Mouse (Mus musculus) kidney, embryonic 14.5 days (tissue): ENCODE results near the gene Farp2. TPM values are rescaled to one million over a fixed set of nuclear protein-coding genes. Genes with fewer than 3 reads are reported as not detected.
"Not testable (repeated sequence)": the region's sequence is repeated elsewhere in the genome, so short reads cannot be mapped to it uniquely, and the experiment has no call there.

Experiments used
- ATAC-seq: fragments of 200-750 bp; cut with Nextera tagmentation; 2 replicates; pipeline ENCODE4 v1.8.0; 2017; ENCODE audit warnings: moderate number of reproducible peaks, mild to moderate bottlenecking, moderate TSS enrichment, moderate library complexity; ENCODE audit not compliant: low FRiP score, low TSS enrichment
- H3K27ac ChIP-seq: fragments of 300-500 bp; sonication (generic); 2 replicates; pipeline ENCODE4 v1.5.1; 2014; ENCODE audit warnings: low read depth, mild to moderate bottlenecking, low read length, moderate library complexity, mixed read lengths
- H3K27me3 ChIP-seq: fragments of 300-500 bp; sonication (generic); 2 replicates; pipeline ENCODE4 v1.6.1; 2014; ENCODE audit warnings: mild to moderate bottlenecking, low read length; ENCODE audit not compliant: control insufficient read depth, insufficient read depth
- H3K36me3 ChIP-seq: fragments of 300-500 bp; sonication (generic); 2 replicates; pipeline ENCODE4 v1.6.1; 2014; ENCODE audit warnings: low read length, mixed read lengths; ENCODE audit not compliant: control insufficient read depth, insufficient read depth
- H3K4me1 ChIP-seq: fragments of 300-500 bp; sonication (generic); 2 replicates; pipeline ENCODE4 v1.6.1; 2014; ENCODE audit warnings: low read length, mixed read lengths; ENCODE audit not compliant: control insufficient read depth, insufficient read depth
- H3K4me2 ChIP-seq: fragments of 300-500 bp; sonication (generic); replicated peaks from 2 replicates; pipeline ENCODE4 v1.6.1; 2014; ENCODE audit warnings: low read depth, mild to moderate bottlenecking, low read length
- H3K4me3 ChIP-seq: fragments of 300-500 bp; sonication (generic); 2 replicates; pipeline ENCODE4 v1.5.1; 2014; ENCODE audit warnings: mild to moderate bottlenecking, low read length
- H3K9ac ChIP-seq: fragments of 300-500 bp; sonication (generic); 2 replicates; pipeline ENCODE4 v1.6.1; 2014; ENCODE audit warnings: low read depth, mild to moderate bottlenecking, low read length, moderate library complexity
- H3K9me3 ChIP-seq: fragments of 300-500 bp; sonication (generic); 2 replicates; pipeline ENCODE4 v1.6.1; 2016; ENCODE audit warnings: low read length; ENCODE audit not compliant: control insufficient read depth
- WGBS: fragments of 180-500 bp; shearing (Covaris S2); extraction: QIAGEN DNeasy Blood & Tissue Kit; methylation state at CpG from one replicate; pipeline ENCODE4 v1.1.7; 2014; 5-methylcytosine and 5-hydroxymethylcytosine counted together
- polyA plus RNA-seq: library from polyadenylated mRNA; unstranded; fragments of >200 nt; fragmentation: Nextera tagmentation; extraction: Ambion mirVana; gene quantifications from 2 replicates; pipeline ENCODE4 v1.2.1, GENCODE M21; 2014

Gene Farp2
- polyA plus RNA-seq, 1 experiment from 2014 or later: 7.5 TPM

- H3K9me3 ChIP-seq, H3K36me3 ChIP-seq, H3K27me3 ChIP-seq, H3K4me3 ChIP-seq, H3K4me2 ChIP-seq, H3K27ac ChIP-seq, H3K9ac ChIP-seq, H3K4me1 ChIP-seq, ATAC-seq: not testable (repeated sequence)
These were observed 146.7 kb downstream of the Farp2 start, which contains the start of gene Stk25 for GRCm38 (mm10) chr1:93658559-93658958. Gene Stk25 (minus strand): TSS chr1:93658659.

DNA sequence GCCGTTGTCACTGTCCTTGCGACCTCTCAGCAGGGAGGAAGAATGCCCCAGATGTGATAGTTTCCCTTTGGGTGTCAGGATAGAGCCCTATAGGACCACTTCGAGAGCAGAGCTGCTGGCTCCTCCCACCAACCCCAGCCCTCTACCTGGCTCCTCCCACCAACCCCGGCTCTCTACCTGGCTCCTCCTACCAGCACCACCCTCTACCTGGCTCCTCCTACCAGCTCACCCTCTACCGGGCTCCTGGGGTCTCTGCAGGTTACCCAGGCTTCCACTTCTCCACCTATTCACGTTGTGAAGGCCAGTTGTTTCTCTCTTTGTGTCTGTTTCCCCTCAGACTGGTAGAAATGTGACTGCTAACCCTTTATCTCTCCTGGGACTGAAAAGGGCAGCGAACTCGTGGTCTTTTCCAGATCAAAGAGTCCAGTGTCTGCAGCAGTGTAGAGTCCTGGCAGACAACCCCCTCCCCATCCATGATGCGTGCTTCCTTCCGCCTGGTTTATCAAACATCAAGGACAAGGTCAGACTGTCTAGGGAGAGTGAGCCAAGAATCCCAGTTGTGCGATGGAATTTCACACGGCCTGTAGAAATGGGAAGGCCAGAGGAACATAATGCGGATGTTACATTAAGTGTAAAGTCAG, 156.0 kb downstream of the Farp2 start:
- H3K4me1 ChIP-seq: peaks cover 13% of the 10 kb centered on the region; the same call in 1 of the 2 replicates
- H3K36me3 ChIP-seq: no peaks in the 10 kb centered on the region
- peak; percentile 41 for ATAC-seq
- no peaks in the 10 kb centered on the region for H3K9me3 ChIP-seq
- WGBS: 26% methylated on average over 13 of the region's 13 CpGs
- H3K27ac ChIP-seq: peak overlapping the region; percentile 82; the same call in 1 of the 2 replicates
- no peaks in the 10 kb centered on the region for H3K27me3 ChIP-seq
- H3K4me2 ChIP-seq: no peak overlapping the region; the same call in 1 of the 2 replicates
- H3K4me3 ChIP-seq: no peak overlapping the region
- no peak overlapping the region for H3K9ac ChIP-seq

DNA sequence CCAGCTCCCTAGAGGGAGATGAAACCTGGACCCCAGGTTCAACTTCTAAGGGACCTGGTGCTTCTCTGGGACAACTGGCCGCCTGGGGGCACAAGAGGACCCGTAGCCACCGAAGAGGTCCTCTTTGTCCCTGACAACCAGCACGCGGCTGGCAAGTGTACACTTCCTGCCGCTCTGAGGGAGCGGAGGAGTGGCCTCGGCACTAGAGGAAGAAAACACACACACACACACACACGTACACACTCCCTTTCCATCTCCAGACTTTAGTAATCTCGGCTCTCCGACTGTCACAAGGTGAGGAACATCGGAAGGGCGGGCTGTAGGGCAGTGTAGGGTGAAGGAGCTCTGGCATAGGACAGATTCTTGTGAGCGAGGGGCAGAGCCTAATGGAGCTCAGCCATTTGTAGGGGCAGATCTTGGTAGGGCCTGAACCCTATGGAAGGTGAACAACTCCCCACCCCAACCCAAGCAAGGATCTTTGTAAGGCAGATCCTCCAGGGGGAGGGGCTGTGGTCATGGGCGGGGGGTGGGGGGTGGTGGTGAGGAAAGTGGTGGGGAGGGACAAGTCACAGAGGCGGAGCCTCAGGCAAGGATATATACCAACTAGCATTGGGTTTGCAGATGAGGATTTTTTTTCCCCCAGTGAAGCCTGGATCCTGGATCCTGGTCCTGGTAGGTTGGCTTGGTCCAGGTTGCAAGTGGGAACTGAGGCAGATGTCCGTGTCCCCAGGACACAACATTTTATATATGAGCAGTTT, 157.1 kb downstream of the Farp2 start:
- WGBS: 8% methylated on average over 17 of the region's 17 CpGs
- Histone ChIP-seq H3K36me3 (no peaks in the 10 kb centered on the region), H3K4me2 (peak overlapping the region; percentile 50), H3K27me3 (no peaks in the 10 kb centered on the region), H3K9ac (peak overlapping the region; percentile 64), H3K4me1 (peaks cover 13% of the 10 kb centered on the region; the same call in 1 of the 2 replicates), H3K4me3 (peak overlapping the region; percentile 33), H3K27ac (peak overlapping the region; percentile 82), H3K9me3 (peaks cover 2% of the 10 kb centered on the region; the same call in 1 of the 2 replicates)
- peak; percentile 88 for ATAC-seq

DNA sequence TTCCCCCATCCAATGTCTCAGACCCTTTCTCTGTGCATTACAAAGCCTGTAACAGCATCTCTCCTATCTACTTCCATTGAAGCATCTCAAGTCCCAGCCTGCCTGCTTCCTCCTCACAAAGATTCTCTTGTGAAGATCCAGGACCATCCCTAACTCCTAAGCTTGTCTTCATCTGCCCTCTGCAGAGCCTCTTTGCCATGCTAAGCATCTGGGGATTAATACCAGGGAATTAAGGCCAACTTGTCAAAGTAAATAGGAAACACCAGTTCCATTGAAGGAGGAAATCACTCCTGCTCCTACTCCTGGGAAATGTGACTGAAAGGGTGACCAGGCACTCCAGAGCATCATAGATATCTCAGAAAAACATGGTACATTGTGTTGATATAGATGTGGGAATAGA, 158.1 kb downstream of the Farp2 start:
- no peak overlapping the region for H3K27ac ChIP-seq
- H3K4me1 ChIP-seq: peaks cover 13% of the 10 kb centered on the region; the same call in 1 of the 2 replicates
- no peak for ATAC-seq
- H3K36me3 ChIP-seq: no peaks in the 10 kb centered on the region
- no peak overlapping the region for H3K4me2 ChIP-seq
- peaks cover 2% of the 10 kb centered on the region; the same call in 1 of the 2 replicates for H3K9me3 ChIP-seq
- no peak overlapping the region for H3K9ac ChIP-seq
- H3K27me3 ChIP-seq: no peaks in the 10 kb centered on the region
- H3K4me3 ChIP-seq: no peak overlapping the region

Other genes starting within 250 kb of the Farp2 start
- gene Mterf4, start 206.2 kb upstream of the Farp2 start, polyA plus RNA-seq: 31.3 and 33.5 TPM in 2 replicates
- 64.0 and 66.1 TPM in 2 replicates for gene Ppp1r7, start 169.2 kb upstream of the Farp2 start, polyA plus RNA-seq
- 11.1 and 20.3 TPM in 2 replicates for gene Pask, start 168.6 kb upstream of the Farp2 start, polyA plus RNA-seq
- gene Ano7, start 138.1 kb upstream of the Farp2 start, polyA plus RNA-seq: 0.16 and 1.0 TPM in 2 replicates
- gene Hdlbp, start 33.3 kb upstream of the Farp2 start, polyA plus RNA-seq: 128 and 161 TPM in 2 replicates
- 146 and 192 TPM in 2 replicates for gene Stk25, start 146.6 kb downstream of the Farp2 start, polyA plus RNA-seq
- gene Bok, start 173.6 kb downstream of the Farp2 start, polyA plus RNA-seq: 72.1 and 86.2 TPM in 2 replicates
- gene Atg4b, start 239.4 kb downstream of the Farp2 start, polyA plus RNA-seq: 80.8 and 95.7 TPM in 2 replicates
- 58.6 and 64.8 TPM in 2 replicates for gene Thap4, start 242.8 kb downstream of the Farp2 start, polyA plus RNA-seq